Mouse (Mus musculus): ENCODE data around the gene Slc8a1.

GRCm38 (mm10) chr17:81589791-81590190, 148.4 kb downstream of the Slc8a1 start:
- TF ChIP-seq CTCF (IDR thresholded peaks at IDR 0.05; ENCODE audit: low read depth): no peak
- TF ChIP-seq EP300 (IDR thresholded peaks at IDR 0.05; ENCODE audit: low read depth): no peak

Data from heart, postnatal 0 days (tissue).